Mouse (Mus musculus) CH12.LX (cell line): ENCODE measurements around the gene Cybc1.

Experiments used
- CTCF ChIP-seq, 2 experiments: IDR thresholded peaks in 1 of 2; conservative IDR thresholded peaks in 1 of 2; 2 replicates each; pipeline ENCODE4 v1.5.1; 2011 to 2012; ENCODE audit warnings: low read depth in 2 of 2, low read length in 2 of 2, improper control_type of control experiment in 1 of 2, inconsistent platforms in 1 of 2, mild to moderate bottlenecking in 1 of 2, moderate library complexity in 1 of 2
- ELF1 ChIP-seq: IDR thresholded peaks from 2 replicates; pipeline ENCODE4 v1.6.1; 2014; ENCODE audit warnings: low read depth, mild to moderate bottlenecking, inconsistent platforms, low read length, improper control_type of control experiment
- EP300 ChIP-seq: IDR thresholded peaks from 2 replicates; pipeline ENCODE4 v1.6.1; 2011; ENCODE audit warnings: low read length, improper control_type of control experiment
- IRF4 ChIP-seq: IDR thresholded peaks from 2 replicates; pipeline ENCODE4 v1.6.1; 2014; ENCODE audit warnings: low read depth, mild to moderate bottlenecking, inconsistent platforms, low read length, improper control_type of control experiment
- NELFE ChIP-seq: IDR thresholded peaks from 2 replicates; pipeline ENCODE4 v1.6.1; 2011; ENCODE audit warnings: low read depth, low read length, improper control_type of control experiment
- POLR2A ChIP-seq: IDR thresholded peaks from 2 replicates; pipeline ENCODE4 v1.6.1; 2011; ENCODE audit warnings: low read depth, mild to moderate bottlenecking, improper control_type of control experiment, low read length
- POLR2AphosphoS2 ChIP-seq: IDR thresholded peaks from 2 replicates; pipeline ENCODE4 v1.6.1; 2011; ENCODE audit warnings: low read depth, low read length, improper control_type of control experiment
- RCOR1 ChIP-seq: conservative IDR thresholded peaks from 2 replicates; pipeline ENCODE4 v1.6.1; 2012; ENCODE audit warnings: low read depth, mild to moderate bottlenecking, inconsistent platforms, low read length, improper control_type of control experiment
- SMC3 ChIP-seq: IDR thresholded peaks from 2 replicates; pipeline ENCODE4 v1.6.1; 2011; ENCODE audit warnings: low read depth, low read length, improper control_type of control experiment
- ZNF384 ChIP-seq: IDR thresholded peaks from 2 replicates; pipeline ENCODE4 v1.6.1; 2012; ENCODE audit warnings: low read depth, low read length, improper control_type of control experiment, inconsistent platforms

GRCm38 (mm10) chr11:121250196-121250595 is 21.1 kb upstream of the Cybc1 start:
- no peak for TF ChIP-seq POLR2AphosphoS2
- no peak for TF ChIP-seq CTCF (conservative IDR thresholded peaks at IDR 0.05 in 1 of 2, IDR thresholded peaks at IDR 0.05 in 1 of 2; ENCODE audit: low read depth in 2 of 2, low read length in 2 of 2)
- TF ChIP-seq POLR2A = no peak
- TF ChIP-seq ELF1 = no peak
- no peak for TF ChIP-seq EP300
- TF ChIP-seq SMC3 = no peak
- TF ChIP-seq NELFE = no peak
- TF ChIP-seq IRF4 = no peak
- TF ChIP-seq RCOR1 = no peak
- TF ChIP-seq ZNF384 = no peak
